Mouse (Mus musculus) left cerebral cortex, adult 18-20 months (tissue): ENCODE measurements around the gene Zfp960. TPM values are rescaled to one million over a fixed set of nuclear protein-coding genes. Genes with fewer than 3 reads are reported as not detected.
"Not testable (repeated sequence)": the region's sequence is repeated elsewhere in the genome, so short reads cannot be mapped to it uniquely, and the experiment has no call there.

ENCODE experiments used
- DNase-seq, 2 experiments: peaks; one replicate each; pipeline ENCODE4 v3.0.0; 2021 to 2022; ENCODE audit warnings: low spot score in 2 of 2, mixed read lengths in 1 of 2
- long read RNA-seq, 2 experiments: library from polyadenylated mRNA; stranded (forward); transcript quantifications; one replicate each; pipeline ENCODE4 v2.0.0; 2021
- total RNA-seq, 2 experiments: library from RNA; stranded (reverse); gene quantifications; 2 replicates each; pipeline ENCODE4 v1.2.3; 2021

Gene Zfp960
- 1 to 10 TPM; 7.1 to 7.9 TPM for total RNA-seq
- long read RNA-seq, experiment 1, partial matches to known transcripts: 0 of 1 reads
- long read RNA-seq, experiment 1, other reads (novel, unspliced or antisense): 0 of 1 reads
- long read RNA-seq, experiment 2, partial matches to known transcripts: 0 of 3 reads
- long read RNA-seq, experiment 2, other reads (novel, unspliced or antisense): 0 of 3 reads

DNA sequence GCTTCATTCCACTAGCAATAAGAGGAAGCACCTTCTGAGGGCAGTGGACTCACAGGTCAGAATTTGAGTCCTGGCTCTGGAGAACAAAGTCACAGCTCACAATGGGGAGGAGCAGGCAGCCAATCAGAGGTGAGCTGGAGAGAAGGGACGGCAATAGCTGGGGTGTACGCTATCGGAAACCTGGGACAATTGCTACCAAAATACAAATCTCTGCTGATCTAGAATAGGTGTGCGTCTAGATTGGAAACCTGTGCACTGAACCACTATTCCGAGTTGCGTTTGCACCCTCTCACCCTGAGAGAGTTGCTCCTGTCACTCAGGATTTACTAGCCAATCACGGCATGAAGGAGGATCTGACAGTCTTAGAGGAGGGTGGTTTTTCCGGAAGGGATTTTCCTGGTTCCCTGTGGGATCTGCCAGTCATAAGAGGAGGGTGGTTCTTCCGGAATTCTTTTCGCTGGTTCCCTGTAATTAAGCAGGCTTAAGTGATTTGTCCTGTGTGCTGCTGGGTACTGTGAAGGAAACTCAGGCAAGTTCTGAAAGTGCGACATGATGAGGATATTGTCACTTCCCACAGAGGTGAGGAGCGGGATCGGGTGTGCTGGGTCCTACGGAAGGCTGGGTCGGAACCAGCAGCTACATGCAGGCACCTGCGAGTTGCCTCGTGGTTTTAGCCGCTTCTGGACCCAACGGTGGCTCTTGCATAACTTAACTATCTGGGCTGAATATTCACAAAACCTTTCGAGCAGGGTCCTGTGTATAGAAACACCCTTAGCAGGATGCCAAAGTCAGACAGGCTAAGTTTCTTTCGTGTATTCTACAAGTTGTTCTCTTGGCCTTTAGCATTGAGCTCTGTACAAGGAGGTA, at the start of gene Zfp960:
Gene Zfp960 (plus strand): TSS at position 486 of the 867 bp plus-strand sequence.
- peak; percentile 80 to 86 for DNase-seq

GRCm38 (mm10) chr17:17018071-17018470, 45.8 kb upstream of the Zfp960 start:
- not testable (repeated sequence) for DNase-seq

DNA sequence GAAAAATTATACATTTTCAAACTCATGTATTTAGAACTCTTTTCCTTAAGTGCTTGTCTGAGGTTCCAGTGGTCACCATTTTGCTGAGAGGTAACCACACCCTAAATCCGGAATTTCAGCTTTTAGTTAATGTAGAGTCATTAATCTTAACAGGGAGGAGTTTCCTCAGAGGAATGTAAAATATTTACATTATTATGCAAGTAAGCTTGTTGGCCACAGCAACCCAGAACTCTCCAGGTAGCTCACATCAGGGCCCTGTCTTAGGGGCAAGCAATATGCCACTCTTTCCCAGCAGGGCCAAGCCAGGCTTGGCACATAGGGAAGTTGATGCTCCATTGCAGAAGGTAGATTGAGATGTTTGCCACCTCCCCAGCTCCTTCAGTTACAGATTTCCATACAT, 4.3 kb upstream of the Zfp960 start:
- DNase-seq: not testable (repeated sequence)

GRCm38 (mm10) chr17:17120830-17121502, 57.1 kb downstream of the Zfp960 start, which contains the start of gene Zfp97:
TSS of gene Zfp97 (plus strand) at chr17:17121415.
- DNase-seq: not testable (repeated sequence)

Other genes with a start within 250 kb of the Zfp960 start
- gene Zfp97, start 57.3 kb downstream of the Zfp960 start, total RNA-seq: 1 to 10 TPM; 3.7 to 5.2 TPM